Mouse (Mus musculus): ENCODE measurements at regions not wholly inside any gene's neighbourhood (a gene's known extent, or its start where the extent isn't known, plus 50 kb on each side); places are given as distances from the start of the nearest gene placed in this dataset.

DNA sequence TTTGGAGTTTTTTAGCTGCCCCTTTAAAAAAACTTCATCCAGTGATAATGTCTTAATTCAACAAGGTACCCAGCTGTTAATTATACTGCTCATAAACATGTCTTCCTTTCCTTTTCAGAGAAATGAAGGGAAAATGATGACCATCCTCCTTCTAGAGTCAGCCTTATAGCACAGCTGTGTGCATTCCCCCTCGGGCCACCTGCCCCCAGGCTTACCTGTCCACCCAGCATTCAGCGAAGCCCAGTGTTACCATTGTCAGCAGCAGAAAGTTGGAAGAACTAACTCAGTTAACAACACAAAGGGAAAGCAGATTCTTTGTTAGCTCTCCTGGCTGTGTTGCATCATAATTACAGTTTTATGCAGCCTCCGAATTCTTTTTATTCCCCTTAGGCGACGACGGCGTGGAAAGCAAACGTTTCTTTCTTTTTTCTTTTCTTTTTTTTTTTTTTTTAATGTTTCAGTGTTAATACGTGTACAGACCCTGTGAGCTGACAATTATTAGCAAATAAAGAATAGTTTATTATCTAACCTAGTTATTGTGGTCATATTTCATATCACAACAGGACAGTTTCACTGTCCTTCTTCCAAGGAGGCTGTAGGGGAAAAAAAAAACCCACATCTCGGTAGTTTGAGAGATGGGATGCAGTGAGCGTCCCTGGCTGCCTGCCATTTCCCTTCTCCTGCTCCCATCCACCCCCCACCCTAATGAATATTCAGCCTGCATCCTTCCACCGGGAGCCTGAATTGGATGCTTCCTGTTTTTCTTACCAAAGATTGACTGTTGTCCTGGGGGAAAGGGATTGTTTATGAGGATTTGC is 117.3 kb downstream of the Gm19410 start:
- TF ChIP-seq CTCF (IDR thresholded peaks at IDR 0.05; ENCODE audit: low read depth) (no peak), EP300 (IDR thresholded peaks at IDR 0.05; ENCODE audit: low read depth) (no peak)

All from liver, postnatal 0 days (tissue).